Mouse (Mus musculus) liver, adult 2 months (tissue): Measurements from ENCODE around the gene Tmem217. TPM values are rescaled to one million over a fixed set of nuclear protein-coding genes. Genes with fewer than 3 reads are reported as not detected.
A peak's percentile ranks its signal among the peaks of the same experiment; 100 is the strongest.

Source experiments
- DNase-seq: peaks from one replicate; pipeline ENCODE4 v3.0.0-alpha.2; 2011; ENCODE audit warnings: low read depth, low spot score; ENCODE audit errors: extremely low read depth
- H3K27ac ChIP-seq: fragments of 200-500 bp; replicated peaks from 2 replicates; pipeline ENCODE4 v1.5.1; 2012; ENCODE audit warnings: low read depth, mild to moderate bottlenecking, control low read depth, inconsistent platforms, low read length; ENCODE audit not compliant: insufficient read depth
- H3K27me3 ChIP-seq: fragments of 200-500 bp; 2 replicates; pipeline ENCODE4 v1.6.1; 2012; ENCODE audit warnings: mild to moderate bottlenecking, moderate library complexity, low read length, inconsistent platforms; ENCODE audit not compliant: control insufficient read depth, insufficient read depth
- H3K36me3 ChIP-seq: fragments of 200-500 bp; 2 replicates; pipeline ENCODE4 v1.6.1; 2012; ENCODE audit warnings: low read length, inconsistent platforms; ENCODE audit not compliant: control insufficient read depth, insufficient read depth
- H3K4me1 ChIP-seq: fragments of 200-500 bp; 2 replicates; pipeline ENCODE4 v1.6.1; 2011; ENCODE audit warnings: low read length; ENCODE audit not compliant: control insufficient read depth, insufficient read depth
- H3K4me3 ChIP-seq: fragments of 200-500 bp; 2 replicates; pipeline ENCODE4 v1.5.1; 2011; ENCODE audit warnings: low read depth, mild to moderate bottlenecking, control low read depth, low read length, moderate library complexity; ENCODE audit not compliant: insufficient read depth
- H3K79me2 ChIP-seq: fragments of 200-500 bp; 2 replicates; pipeline ENCODE4 v1.6.1; 2012; ENCODE audit warnings: inconsistent platforms, mild to moderate bottlenecking, low read length, moderate library complexity; ENCODE audit not compliant: control insufficient read depth, insufficient read depth
- H3K9ac ChIP-seq: fragments of 200-500 bp; 2 replicates; pipeline ENCODE4 v1.6.1; 2012; ENCODE audit warnings: low read depth, mild to moderate bottlenecking, control low read depth, inconsistent platforms, low read length
- CTCF ChIP-seq: fragments of 200-500 bp; IDR thresholded peaks from 2 replicates; pipeline ENCODE4 v1.5.1; 2011; ENCODE audit warnings: low read depth, low read length, control low read depth
- POLR2A ChIP-seq: fragments of 200-500 bp; IDR thresholded peaks from 2 replicates; pipeline ENCODE4 v1.6.1; 2011; ENCODE audit warnings: low read length, control low read depth; ENCODE audit not compliant: insufficient read depth; ENCODE audit errors: extremely low read depth
- WGBS: fragments of 180-500 bp; shearing (Covaris S2); methylation state at CpG from one replicate; pipeline ENCODE4 v1.1.7; 2018; 5-methylcytosine and 5-hydroxymethylcytosine counted together
- polyA plus RNA-seq: library from polyadenylated mRNA; depleted of rRNA; stranded (reverse); fragments of >200 nt; gene quantifications from 2 replicates; pipeline ENCODE4 v1.2.3, GENCODE M21; 2012
- total RNA-seq: library from RNA; depleted of rRNA; stranded (reverse); fragments of >200 nt; gene quantifications from 2 replicates; pipeline ENCODE4 v1.2.3, GENCODE M21; 2014

Gene Tmem217
- total and polyA plus RNA-seq, 2 experiments = not detected

- H3K36me3 ChIP-seq = no peaks in the 10 kb centered on the region
- WGBS = 92% methylated on average over 5 of the region's 5 CpGs
- H3K27me3 ChIP-seq = no peaks in the 10 kb centered on the region
- TF ChIP-seq POLR2A = no peak
- peak; percentile 33 for TF ChIP-seq CTCF
- no peak for DNase-seq
- H3K4me3 ChIP-seq = no peak overlapping the region
- peaks cover 5% of the 10 kb centered on the region; the same call in 1 of the 2 replicates for H3K4me1 ChIP-seq
- no peaks in the 10 kb centered on the region for H3K79me2 ChIP-seq
- H3K27ac ChIP-seq = no peak overlapping the region
- no peak overlapping the region for H3K9ac ChIP-seq
Observed at GRCm38 (mm10) chr17:29503700-29504099, 48.5 kb downstream of the Tmem217 start.

- WGBS = 49% methylated on average over 32 of the region's 32 CpGs
- H3K79me2 ChIP-seq = no peaks in the 10 kb centered on the region
- TF ChIP-seq POLR2A = no peak
- peak overlapping the region; percentile 9; the same call in 1 of the 2 replicates for H3K9ac ChIP-seq
- H3K27me3 ChIP-seq = no peaks in the 10 kb centered on the region
- DNase-seq = no peak
- H3K4me1 ChIP-seq = peaks cover 5% of the 10 kb centered on the region; the same call in 1 of the 2 replicates
- no peak overlapping the region for H3K27ac ChIP-seq
- H3K36me3 ChIP-seq = no peaks in the 10 kb centered on the region
- H3K4me3 ChIP-seq = peak overlapping the region; percentile 9; the same call in 1 of the 2 replicates
Observed at GRCm38 (mm10) chr17:29502669-29503665, 49.2 kb downstream of the Tmem217 start.

GRCm38 (mm10) chr17:29502005-29502668 is 50.0 kb downstream of the Tmem217 start:
- no peaks in the 10 kb centered on the region for H3K27me3 ChIP-seq
- H3K27ac ChIP-seq = no peak overlapping the region
- no peaks in the 10 kb centered on the region for H3K79me2 ChIP-seq
- TF ChIP-seq POLR2A (no peak), CTCF (no peak)
- 79% methylated on average over 7 of the region's 7 CpGs for WGBS
- no peak overlapping the region for H3K4me3 ChIP-seq
- DNase-seq = no peak
- no peaks in the 10 kb centered on the region for H3K36me3 ChIP-seq
- no peak overlapping the region for H3K9ac ChIP-seq
- H3K4me1 ChIP-seq = peaks cover 5% of the 10 kb centered on the region; the same call in 1 of the 2 replicates

GRCm38 (mm10) chr17:29500802-29501469 is 51.2 kb downstream of the Tmem217 start:
- TF ChIP-seq CTCF (0 out of 2 replicates have a peak, but pooled peaks have one; percentile 16), POLR2A (no peak)
- no peak overlapping the region for H3K4me3 ChIP-seq
- H3K79me2 ChIP-seq = no peaks in the 10 kb centered on the region
- no peak overlapping the region for H3K27ac ChIP-seq
- no peak overlapping the region for H3K9ac ChIP-seq
- no peaks in the 10 kb centered on the region for H3K27me3 ChIP-seq
- H3K4me1 ChIP-seq = peaks cover 5% of the 10 kb centered on the region; the same call in 1 of the 2 replicates
- WGBS = 85% methylated on average over 17 of the region's 17 CpGs
- DNase-seq = no peak
- no peaks in the 10 kb centered on the region for H3K36me3 ChIP-seq

GRCm38 (mm10) chr17:29500243-29500740 is 51.9 kb downstream of the Tmem217 start:
- WGBS = 93% methylated on average over 7 of the region's 7 CpGs
- Histone ChIP-seq H3K27ac (no peak overlapping the region), H3K9ac (no peak overlapping the region), H3K27me3 (no peaks in the 10 kb centered on the region), H3K79me2 (no peaks in the 10 kb centered on the region), H3K4me3 (no peak overlapping the region), H3K4me1 (peaks cover 5% of the 10 kb centered on the region; the same call in 1 of the 2 replicates), H3K36me3 (no peaks in the 10 kb centered on the region)
- DNase-seq = no peak
- TF ChIP-seq POLR2A (no peak), CTCF (no peak)
